Mouse (Mus musculus) embryonic facial prominence, embryonic 15.5 days (tissue): ENCODE results near the gene Sctr. TPM values are rescaled to one million over a fixed set of nuclear protein-coding genes. Genes with fewer than 3 reads are reported as not detected.

Experiments
- ATAC-seq: fragments of 200-750 bp; cut with Nextera tagmentation; 2 replicates; pipeline ENCODE4 v1.8.0; 2017; ENCODE audit warnings: low read depth, moderate TSS enrichment; ENCODE audit not compliant: insufficient number of reproducible peaks, low FRiP score, low TSS enrichment
- H3K27ac ChIP-seq: fragments of 300-500 bp; sonication (generic); replicated peaks from 2 replicates; pipeline ENCODE4 v1.5.1; 2015; ENCODE audit warnings: mild to moderate bottlenecking, inconsistent platforms
- H3K27me3 ChIP-seq: fragments of 300-500 bp; sonication (generic); 2 replicates; pipeline ENCODE4 v1.6.1; 2015; ENCODE audit warnings: inconsistent platforms
- H3K36me3 ChIP-seq: fragments of 300-500 bp; sonication (generic); 2 replicates; pipeline ENCODE4 v1.6.1; 2015; ENCODE audit warnings: mild to moderate bottlenecking, inconsistent platforms
- H3K4me1 ChIP-seq: fragments of 300-500 bp; sonication (generic); 2 replicates; pipeline ENCODE4 v1.6.1; 2015; ENCODE audit warnings: inconsistent platforms
- H3K4me2 ChIP-seq: fragments of 300-500 bp; sonication (generic); replicated peaks from 2 replicates; pipeline ENCODE4 v1.6.1; 2015; ENCODE audit warnings: mild to moderate bottlenecking, inconsistent platforms
- H3K4me3 ChIP-seq: fragments of 300-500 bp; sonication (generic); replicated peaks from 2 replicates; pipeline ENCODE4 v1.5.1; 2015; ENCODE audit warnings: mild to moderate bottlenecking, inconsistent platforms
- H3K9ac ChIP-seq: fragments of 300-500 bp; sonication (generic); 2 replicates; pipeline ENCODE4 v1.6.1; 2015; ENCODE audit warnings: inconsistent platforms
- H3K9me3 ChIP-seq: fragments of 300-500 bp; sonication (generic); replicated peaks from 2 replicates; pipeline ENCODE4 v1.6.1; 2016; ENCODE audit warnings: inconsistent platforms
- WGBS: fragments of 180-500 bp; shearing (Covaris S2); methylation state at CpG from one replicate; pipeline ENCODE4 v1.1.7; 2015; 5-methylcytosine and 5-hydroxymethylcytosine counted together
- polyA plus RNA-seq: library from polyadenylated mRNA; unstranded; fragments of >200 nt; fragmentation: Nextera tagmentation; extraction: Ambion mirVana; gene quantifications from 2 replicates; pipeline ENCODE4 v1.2.1, GENCODE M21; 2015

Sctr gene
- polyA plus RNA-seq, 1 experiment from 2014 or later: 0.20 TPM

GRCm38 (mm10) chr1:120070168-120070567 is 63.5 kb downstream of the Sctr start:
- Histone ChIP-seq H3K36me3 (no peaks in the 10 kb centered on the region), H3K9me3 (no peaks in the 10 kb centered on the region), H3K27me3 (peaks cover 35% of the 10 kb centered on the region), H3K4me2 (no peak overlapping the region), H3K9ac (no peak overlapping the region), H3K4me1 (peaks cover 18% of the 10 kb centered on the region), H3K27ac (no peak overlapping the region), H3K4me3 (no peak overlapping the region)
- no peak for ATAC-seq
- WGBS: 65% methylated on average over 6 of the region's 6 CpGs

- H3K4me2 ChIP-seq: no peak overlapping the region
- WGBS: 77% methylated on average over 4 of the region's 4 CpGs
- H3K9me3 ChIP-seq: no peaks in the 10 kb centered on the region
- H3K9ac ChIP-seq: no peak overlapping the region
- no peak overlapping the region for H3K27ac ChIP-seq
- H3K4me1 ChIP-seq: peaks cover 18% of the 10 kb centered on the region
- ATAC-seq: no peak
- no peak overlapping the region for H3K4me3 ChIP-seq
- no peaks in the 10 kb centered on the region for H3K36me3 ChIP-seq
- H3K27me3 ChIP-seq: peaks cover 35% of the 10 kb centered on the region
These were observed 64.4 kb downstream of the Sctr start for GRCm38 (mm10) chr1:120071133-120071532.

GRCm38 (mm10) chr1:120072900-120073299 is 66.2 kb downstream of the Sctr start:
- Histone ChIP-seq H3K4me2 (peak overlapping the region; percentile 75), H3K4me3 (peak overlapping the region; percentile 41), H3K36me3 (no peaks in the 10 kb centered on the region), H3K9ac (no peak overlapping the region), H3K27ac (no peak overlapping the region), H3K27me3 (peaks cover 35% of the 10 kb centered on the region), H3K9me3 (no peaks in the 10 kb centered on the region), H3K4me1 (peaks cover 18% of the 10 kb centered on the region)
- ATAC-seq: no peak
- 10% methylated on average over 16 of the region's 16 CpGs for WGBS

GRCm38 (mm10) chr1:120073519-120074306 is 67.0 kb downstream of the Sctr start, which contains the start of gene Tmem37:
TSS of gene Tmem37 (minus strand) at chr1:120074074.
- no peak within 1 kb of the TSS for H3K27ac ChIP-seq

GRCm38 (mm10) chr1:120074307-120074702 is 67.6 kb downstream of the Sctr start:
- H3K27ac ChIP-seq: no peak overlapping the region

More at GRCm38 (mm10) chr1:120073519-120074306, 67.0 kb downstream of the Sctr start, which contains the start of gene Tmem37:
- H3K36me3 ChIP-seq: no peaks in the 10 kb centered on the region
- peak within 1 kb of the TSS; percentile 41 for H3K4me3 ChIP-seq
- peaks cover 35% of the 10 kb centered on the region for H3K27me3 ChIP-seq
- 3% methylated on average over 40 of the region's 40 CpGs for WGBS
- H3K9me3 ChIP-seq: no peaks in the 10 kb centered on the region
- ATAC-seq: peak; percentile 45; the same call in 1 of the 2 replicates
- H3K4me2 ChIP-seq: peak within 1 kb of the TSS; percentile 75
- no peak within 1 kb of the TSS for H3K9ac ChIP-seq
- H3K4me1 ChIP-seq: peaks cover 18% of the 10 kb centered on the region

GRCm38 (mm10) chr1:120074931-120075330 is 68.2 kb downstream of the Sctr start:
- peaks cover 35% of the 10 kb centered on the region for H3K27me3 ChIP-seq
- no peak overlapping the region for H3K4me2 ChIP-seq
- no peak for ATAC-seq
- peaks cover 18% of the 10 kb centered on the region for H3K4me1 ChIP-seq
- no peak overlapping the region for H3K9ac ChIP-seq
- no peak overlapping the region for H3K27ac ChIP-seq
- 80% methylated on average over 4 of the region's 4 CpGs for WGBS
- H3K9me3 ChIP-seq: no peaks in the 10 kb centered on the region
- H3K36me3 ChIP-seq: no peaks in the 10 kb centered on the region
- H3K4me3 ChIP-seq: no peak overlapping the region

More at GRCm38 (mm10) chr1:120074307-120074702, 67.6 kb downstream of the Sctr start:
- peaks cover 35% of the 10 kb centered on the region for H3K27me3 ChIP-seq
- H3K36me3 ChIP-seq: no peaks in the 10 kb centered on the region
- peak overlapping the region; percentile 75 for H3K4me2 ChIP-seq
- 27% methylated on average over 4 of the region's 4 CpGs for WGBS
- no peak for ATAC-seq
- H3K9me3 ChIP-seq: no peaks in the 10 kb centered on the region
- no peak overlapping the region; the same call in 1 of the 2 replicates for H3K4me3 ChIP-seq
- H3K4me1 ChIP-seq: peaks cover 18% of the 10 kb centered on the region
- no peak overlapping the region for H3K9ac ChIP-seq

GRCm38 (mm10) chr1:120075507-120075906 is 68.8 kb downstream of the Sctr start:
- no peak overlapping the region for H3K4me2 ChIP-seq
- WGBS: 74% methylated on average over 5 of the region's 5 CpGs
- no peak overlapping the region for H3K4me3 ChIP-seq
- H3K27ac ChIP-seq: no peak overlapping the region
- H3K27me3 ChIP-seq: peaks cover 35% of the 10 kb centered on the region
- H3K36me3 ChIP-seq: no peaks in the 10 kb centered on the region
- H3K4me1 ChIP-seq: peaks cover 18% of the 10 kb centered on the region
- ATAC-seq: no peak
- H3K9me3 ChIP-seq: no peaks in the 10 kb centered on the region
- no peak overlapping the region for H3K9ac ChIP-seq

GRCm38 (mm10) chr1:120077746-120078410 is 71.2 kb downstream of the Sctr start:
- 11% methylated on average over 9 of the region's 9 CpGs for WGBS
- H3K4me2 ChIP-seq: no peak overlapping the region
- no peak for ATAC-seq
- no peaks in the 10 kb centered on the region for H3K36me3 ChIP-seq
- H3K9ac ChIP-seq: no peak overlapping the region
- no peak overlapping the region for H3K27ac ChIP-seq
- peaks cover 16% of the 10 kb centered on the region for H3K4me1 ChIP-seq
- H3K27me3 ChIP-seq: peaks cover 22% of the 10 kb centered on the region
- H3K4me3 ChIP-seq: no peak overlapping the region
- H3K9me3 ChIP-seq: no peaks in the 10 kb centered on the region

- Histone ChIP-seq H3K9ac (no peak overlapping the region), H3K4me3 (no peak overlapping the region), H3K27ac (no peak overlapping the region), H3K36me3 (no peaks in the 10 kb centered on the region), H3K4me2 (no peak overlapping the region), H3K9me3 (no peaks in the 10 kb centered on the region), H3K27me3 (no peaks in the 10 kb centered on the region; the same call in 1 of the 2 replicates), H3K4me1 (peaks cover 15% of the 10 kb centered on the region)
- WGBS: 93% methylated on average over 1 of the region's 1 CpGs
- no peak for ATAC-seq
These were observed 73.9 kb downstream of the Sctr start for GRCm38 (mm10) chr1:120080632-120081031.

- no peak overlapping the region for H3K4me3 ChIP-seq
- H3K4me1 ChIP-seq: peaks cover 15% of the 10 kb centered on the region
- H3K36me3 ChIP-seq: no peaks in the 10 kb centered on the region
- WGBS: 19% methylated on average over 7 of the region's 7 CpGs
- no peaks in the 10 kb centered on the region for H3K9me3 ChIP-seq
- no peak overlapping the region for H3K27ac ChIP-seq
- H3K27me3 ChIP-seq: no peaks in the 10 kb centered on the region
- H3K9ac ChIP-seq: no peak overlapping the region
- 0 out of 2 replicates have a peak overlapping the region, but pooled peaks have one; percentile 17 for H3K4me2 ChIP-seq
- peak; percentile 75; the same call in 1 of the 2 replicates for ATAC-seq
These were observed 76.4 kb downstream of the Sctr start for GRCm38 (mm10) chr1:120082957-120083585.

- H3K9ac ChIP-seq: no peak overlapping the region
- H3K27me3 ChIP-seq: no peaks in the 10 kb centered on the region; the same call in 1 of the 2 replicates
- no peaks in the 10 kb centered on the region for H3K9me3 ChIP-seq
- ATAC-seq: no peak
- H3K4me3 ChIP-seq: no peak overlapping the region
- no peaks in the 10 kb centered on the region for H3K36me3 ChIP-seq
- H3K4me1 ChIP-seq: peaks cover 15% of the 10 kb centered on the region
- H3K27ac ChIP-seq: no peak overlapping the region
- no peak overlapping the region for H3K4me2 ChIP-seq
- WGBS: 34% methylated on average over 5 of the region's 5 CpGs
These were observed 77.3 kb downstream of the Sctr start for GRCm38 (mm10) chr1:120083921-120084517.
